Mouse (Mus musculus) kidney, postnatal 10 days (tissue): ENCODE measurements around the gene Spata7.
"Not testable (repeated sequence)": the region's sequence is repeated elsewhere in the genome, so short reads cannot be mapped to it uniquely, and the experiment has no call there.

ENCODE experiments used
- DNase-seq: peaks from one replicate; pipeline ENCODE4 v3.0.0; 2021; ENCODE audit warnings: mixed read lengths

Spata7 gene

GRCm38 (mm10) chr12:98627392-98628259 lies at the start of gene Spata7:
Spata7 (plus strand) TSS chr12:98628157.
- DNase-seq: peak; percentile 92

- no peak for DNase-seq
Observed at GRCm38 (mm10) chr12:98585302-98585701, 42.7 kb upstream of the Spata7 start.

DNA sequence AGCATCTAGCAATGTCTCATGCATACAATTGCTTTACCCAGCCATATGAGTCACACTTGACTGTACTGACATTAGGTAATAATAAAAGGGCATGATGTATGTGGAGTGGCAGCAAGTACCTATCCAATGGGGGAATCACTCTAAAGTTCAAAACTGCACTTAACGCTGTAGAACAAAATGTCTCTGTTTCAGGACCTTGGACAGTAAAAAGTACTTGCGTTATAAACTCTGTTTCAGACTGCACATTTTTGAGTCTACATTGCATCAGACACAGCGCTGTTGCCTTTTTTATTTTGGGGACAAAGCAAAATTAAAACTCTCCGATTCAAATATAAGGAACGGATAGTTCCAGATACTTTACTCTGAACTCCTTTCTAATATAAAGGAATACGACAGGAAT lies 39.4 kb upstream of the Spata7 start:
- DNase-seq: no peak

DNA sequence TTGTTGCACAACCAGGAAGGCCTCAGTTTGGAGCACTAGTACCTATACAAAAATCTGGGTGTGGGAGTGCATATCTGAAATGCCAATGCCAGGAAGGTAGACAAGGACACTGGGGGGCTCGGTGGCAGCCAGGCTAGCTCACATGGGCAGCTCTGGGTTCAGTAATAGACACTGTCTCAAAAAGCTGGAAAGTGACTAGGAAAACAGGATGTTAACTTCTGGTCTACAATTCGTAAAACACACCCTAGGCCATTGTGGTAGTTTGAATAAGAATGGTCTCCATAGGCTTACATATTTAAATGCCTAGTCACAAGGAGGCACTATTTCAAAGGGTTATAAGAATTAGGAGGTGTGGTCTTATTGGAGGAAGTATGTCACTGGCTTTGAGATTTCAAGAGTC lies 36.9 kb upstream of the Spata7 start:
- DNase-seq: no peak

GRCm38 (mm10) chr12:98600861-98601260 lies 27.1 kb upstream of the Spata7 start:
- DNase-seq: no peak

DNA sequence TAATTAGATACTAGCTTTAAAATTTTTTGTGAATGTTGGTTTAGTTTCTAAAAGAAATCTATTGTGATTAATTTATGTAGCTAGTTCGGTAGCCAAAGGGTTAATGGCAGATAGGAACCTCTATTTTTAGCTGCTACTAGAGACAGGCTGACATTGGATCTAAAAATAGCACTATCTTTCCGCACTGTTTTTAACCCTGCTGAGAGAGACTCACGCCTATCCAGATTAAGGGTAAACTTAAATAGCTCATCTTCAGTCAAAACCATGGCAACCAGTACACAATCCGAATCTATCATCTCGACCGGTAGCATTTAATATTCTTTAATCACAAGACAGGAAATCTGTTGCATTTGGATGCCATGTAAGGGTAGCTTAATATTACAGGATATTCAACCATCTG lies 25.8 kb upstream of the Spata7 start:
- no peak for DNase-seq

DNA sequence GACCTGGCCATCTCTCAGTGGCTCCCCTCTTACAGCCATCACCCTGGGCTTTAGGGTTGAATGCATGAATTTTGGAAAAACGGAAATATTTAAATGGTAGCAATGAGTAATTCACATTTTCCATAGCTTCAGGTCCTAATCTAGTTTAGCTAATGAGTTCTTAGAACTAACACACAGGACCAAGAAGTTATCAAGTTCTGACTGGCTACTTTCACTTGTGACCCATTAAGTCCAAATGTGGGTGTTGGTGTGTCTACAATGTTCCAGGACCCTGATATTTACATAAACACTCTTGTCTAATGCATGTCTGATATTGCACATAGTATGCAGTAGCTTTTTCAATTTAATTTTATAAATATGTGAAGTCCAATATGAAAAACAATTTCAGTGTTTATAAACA lies 22.7 kb upstream of the Spata7 start:
- no peak for DNase-seq

GRCm38 (mm10) chr12:98606595-98607290 lies 21.2 kb upstream of the Spata7 start:
- no peak for DNase-seq

- no peak for DNase-seq
Observed at GRCm38 (mm10) chr12:98610341-98610740, 17.6 kb upstream of the Spata7 start.

GRCm38 (mm10) chr12:98614910-98615508 lies 12.9 kb upstream of the Spata7 start:
- no peak for DNase-seq

DNA sequence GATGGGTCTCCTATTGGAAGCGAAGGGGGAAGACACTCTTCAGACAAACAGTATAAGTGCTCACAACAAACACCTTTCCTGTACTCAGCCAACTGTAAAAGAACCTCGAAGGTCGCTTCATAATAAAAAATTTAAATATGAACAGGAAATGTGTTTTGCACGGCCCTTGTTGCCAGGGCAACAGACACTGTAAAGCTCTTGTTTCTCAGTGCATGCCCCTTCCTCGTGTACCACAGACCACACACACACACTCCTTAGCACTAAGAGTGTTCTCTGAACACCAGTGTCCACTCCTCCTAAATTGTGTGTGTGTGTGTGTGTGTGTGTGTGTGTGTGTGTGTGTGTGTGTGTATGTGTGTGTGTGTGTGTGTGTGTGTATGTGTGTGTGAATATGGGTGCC lies 12.2 kb upstream of the Spata7 start:
- DNase-seq: no peak

DNA sequence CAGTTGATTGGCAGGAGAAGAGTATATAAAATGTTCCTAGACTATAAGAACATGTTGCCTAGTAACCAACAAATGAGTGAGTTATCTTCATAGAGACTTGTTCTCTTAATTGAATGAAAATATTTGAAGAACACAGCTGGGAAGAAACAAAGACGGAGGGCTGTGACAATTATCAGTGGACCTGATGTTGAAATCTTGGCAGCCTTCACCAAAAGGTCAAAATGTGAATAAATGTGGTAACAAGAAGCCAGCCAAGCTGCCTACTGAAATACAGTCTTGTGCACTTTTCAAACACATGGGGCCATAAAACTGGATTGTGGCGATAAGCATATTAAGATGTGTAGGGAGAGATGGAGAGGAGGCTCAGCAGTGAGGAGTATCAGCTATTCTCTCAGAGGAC lies 8.5 kb upstream of the Spata7 start:
- peak; percentile 8 for DNase-seq

- DNase-seq: not testable (repeated sequence)
Observed at GRCm38 (mm10) chr12:98620922-98621321, 7.0 kb upstream of the Spata7 start.

DNA sequence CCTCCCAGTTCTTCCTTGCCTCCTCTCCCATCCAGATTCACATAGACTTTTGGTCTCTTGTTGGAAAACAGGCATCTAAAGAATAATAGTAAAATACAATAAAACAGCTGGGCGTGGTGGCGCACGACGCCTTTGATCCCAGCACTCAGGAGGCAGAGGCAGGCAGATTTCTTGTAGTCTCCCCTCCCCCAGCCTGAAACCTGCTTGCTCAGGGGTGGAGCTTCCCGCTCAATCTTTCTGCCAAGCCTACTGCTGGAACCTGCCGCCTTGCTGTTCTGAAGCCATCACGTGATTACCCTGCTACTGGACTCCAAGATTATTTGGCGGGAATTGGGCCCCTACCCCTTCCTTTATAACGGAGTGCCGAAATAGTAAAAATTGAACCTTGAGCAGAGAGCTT lies 4.7 kb upstream of the Spata7 start:
- not testable (repeated sequence) for DNase-seq

DNA sequence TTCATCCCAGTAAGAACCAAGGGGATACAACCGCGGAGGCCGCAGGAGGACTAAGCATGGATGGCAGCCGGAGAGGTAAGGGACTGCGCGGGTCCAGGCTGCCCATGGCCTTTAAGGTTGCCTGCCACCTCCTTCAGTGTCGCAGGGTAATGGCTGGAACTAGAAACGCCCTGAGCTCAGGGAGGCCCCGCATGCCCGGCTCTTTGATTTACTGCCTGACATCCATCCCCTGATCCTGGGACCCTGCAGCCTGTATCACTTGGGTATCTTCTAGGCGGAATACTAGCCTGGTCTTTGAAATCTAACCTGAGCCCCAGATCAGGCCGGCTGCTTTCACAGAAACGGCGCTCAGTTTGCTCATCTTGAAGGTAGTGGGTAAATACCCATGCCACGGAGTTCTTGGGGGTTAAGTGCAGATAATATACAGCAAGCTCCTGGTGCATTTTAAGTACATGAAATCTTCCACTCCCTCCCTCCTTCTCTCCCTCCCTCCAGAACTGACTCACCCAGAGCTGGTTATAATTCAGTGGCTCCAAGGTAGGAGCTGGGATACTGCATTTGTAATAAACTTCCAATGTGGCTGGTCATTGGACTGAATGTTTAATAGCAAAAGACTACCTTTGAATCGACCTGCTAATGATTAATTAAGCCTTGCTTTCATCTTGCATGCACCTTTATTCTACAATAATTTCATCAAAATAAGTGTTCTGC lies 458 bp downstream of the Spata7 start:
- no peak for DNase-seq

GRCm38 (mm10) chr12:98644852-98645251 lies 16.9 kb downstream of the Spata7 start:
- DNase-seq: no peak

DNA sequence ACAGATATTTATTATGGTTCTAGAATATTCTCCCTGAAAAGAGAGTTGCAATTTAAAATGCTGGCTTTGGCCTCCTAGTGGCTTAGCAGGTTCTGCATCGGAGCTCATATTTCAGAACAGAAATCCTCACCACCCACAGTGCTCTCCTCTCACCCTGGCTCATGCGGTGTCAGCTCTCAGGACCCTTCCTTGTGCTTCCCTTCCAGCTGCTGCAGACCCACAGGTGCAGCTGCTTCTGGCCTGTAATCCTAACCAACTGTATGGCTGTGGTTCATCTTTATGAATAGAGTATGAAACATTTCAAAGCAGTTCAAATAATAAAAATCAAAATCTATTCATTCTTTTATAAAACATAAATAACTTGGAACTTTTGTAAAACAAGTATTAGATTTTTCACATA lies 28.9 kb downstream of the Spata7 start:
- DNase-seq: no peak

DNA sequence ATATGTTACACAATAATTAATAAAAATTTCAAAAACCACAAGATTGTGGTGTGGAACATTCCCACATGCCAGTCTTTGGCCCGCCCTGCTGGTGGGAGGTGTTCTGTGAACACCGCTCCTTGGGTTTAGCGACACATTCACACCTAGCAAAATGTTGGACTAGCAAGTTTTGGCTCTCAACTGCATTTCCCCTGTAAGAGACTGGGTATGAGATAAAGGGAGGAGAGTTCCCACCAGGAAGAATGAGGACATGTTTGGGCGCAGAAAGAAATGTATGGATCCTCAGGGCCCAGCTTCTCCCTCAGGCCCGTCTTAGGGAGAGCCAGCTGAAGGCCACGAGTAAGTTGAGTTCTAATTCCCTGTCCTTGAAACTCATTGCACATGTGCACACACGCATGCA lies 34.7 kb downstream of the Spata7 start:
- no peak for DNase-seq

DNA sequence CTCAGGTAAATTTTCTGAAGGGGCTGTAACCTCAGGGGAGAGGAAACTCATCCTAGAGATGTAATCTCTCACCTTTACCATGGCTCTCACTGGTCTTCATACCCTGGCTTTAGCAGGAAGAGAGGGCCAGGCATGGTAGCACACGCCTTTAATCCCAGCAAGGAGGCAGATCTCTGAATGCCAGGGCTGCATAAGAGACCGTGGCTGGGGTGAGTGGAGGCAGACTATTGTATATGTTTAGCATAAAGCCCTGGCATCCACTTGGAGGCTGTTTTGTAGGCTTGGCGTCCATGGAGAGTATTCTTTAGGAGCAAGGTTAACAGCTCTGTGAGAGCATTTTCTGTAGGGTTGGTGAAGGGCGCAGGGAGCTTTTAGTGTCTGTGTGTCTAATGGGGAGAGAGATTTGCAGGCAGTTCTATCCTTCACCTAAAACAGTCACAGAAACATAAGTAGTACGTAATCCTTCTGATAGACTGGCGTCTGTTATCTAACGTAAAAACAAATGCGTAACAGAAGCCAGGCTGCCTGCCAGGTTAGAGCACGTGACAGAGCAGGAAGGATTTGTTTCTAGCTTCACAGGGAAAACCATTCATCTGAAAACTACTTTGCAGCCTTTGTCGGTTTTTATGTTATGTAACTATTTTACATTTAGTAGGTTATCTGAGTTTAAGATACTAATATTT lies 40.3 kb downstream of the Spata7 start:
- peak; percentile 79 for DNase-seq

DNA sequence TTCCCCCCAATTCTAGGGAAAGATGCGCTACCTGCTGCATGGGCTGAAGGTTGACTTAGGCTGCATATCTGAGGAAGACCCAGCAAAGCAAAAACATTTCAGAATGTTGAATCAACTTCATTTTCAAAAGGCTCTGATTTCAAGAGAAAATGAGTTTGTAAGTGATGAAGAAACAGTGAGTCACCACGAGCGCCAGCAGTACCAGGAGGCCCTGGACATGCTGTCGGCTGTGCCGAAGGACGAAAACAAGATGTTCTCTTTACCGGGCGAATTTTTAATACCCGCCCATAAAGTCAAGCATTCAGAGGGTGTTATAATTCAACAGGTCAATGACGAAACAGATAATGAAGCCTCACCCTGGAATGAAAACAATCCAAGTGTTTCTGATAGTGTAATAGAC lies 41.1 kb downstream of the Spata7 start:
- DNase-seq: no peak

GRCm38 (mm10) chr12:98669864-98670263 lies 41.9 kb downstream of the Spata7 start:
- peak; percentile 54 for DNase-seq

DNA sequence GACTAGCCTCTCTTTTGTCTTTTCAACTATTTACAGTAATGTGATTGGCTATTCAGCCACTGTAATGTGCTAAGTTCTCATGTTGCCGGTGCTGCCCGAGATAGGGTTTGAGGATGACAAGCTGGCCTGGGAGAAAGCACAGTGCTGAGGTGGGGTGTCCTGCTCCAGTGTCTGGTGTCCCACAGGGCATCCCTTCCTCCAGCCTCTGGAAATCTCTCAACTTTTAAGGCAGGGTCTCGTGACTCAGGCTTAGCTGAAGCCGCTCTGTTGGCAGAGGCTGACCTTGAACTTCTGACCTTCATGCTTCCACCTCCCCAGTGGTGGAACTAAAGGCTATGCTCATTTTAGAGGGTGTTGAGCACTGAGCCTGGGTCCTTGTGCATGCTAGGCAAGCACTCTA lies 42.5 kb downstream of the Spata7 start:
- DNase-seq: no peak

DNA sequence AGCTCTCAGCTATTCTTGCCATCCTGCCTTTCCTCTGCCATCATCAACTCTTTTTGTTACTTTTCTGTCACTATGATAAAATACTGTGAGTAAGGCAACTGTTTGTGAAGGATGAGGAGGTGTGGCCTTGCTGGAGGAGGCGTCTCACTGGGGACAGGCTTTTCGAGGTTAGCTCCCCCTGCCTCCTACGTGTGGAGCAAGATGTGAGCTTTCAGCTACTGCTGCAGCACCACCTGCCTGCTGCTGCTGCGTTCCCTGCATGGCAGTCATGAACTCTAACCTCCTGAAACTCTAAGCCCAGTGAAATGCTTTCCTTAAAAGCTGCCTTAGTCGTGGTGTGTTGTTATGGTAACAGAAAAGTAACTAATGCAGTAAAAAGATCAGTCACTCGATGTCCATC lies 45.9 kb downstream of the Spata7 start:
- DNase-seq: no peak
